Mouse (Mus musculus) ES-E14 (cell line): ENCODE measurements around the gene Tulp1.

ENCODE experiments used
- CHD2 ChIP-seq: IDR thresholded peaks from 2 replicates; pipeline ENCODE4 v1.6.1; 2014; ENCODE audit warnings: mild to moderate bottlenecking, low read depth, low read length, inconsistent platforms
- HCFC1 ChIP-seq: IDR thresholded peaks from 2 replicates; pipeline ENCODE4 v1.6.1; 2012; ENCODE audit warnings: low read length, inconsistent platforms, borderline replicate concordance; ENCODE audit not compliant: insufficient read depth
- ZC3H11A ChIP-seq: IDR thresholded peaks from 2 replicates; pipeline ENCODE4 v1.6.1; 2012; ENCODE audit warnings: low read depth, mild to moderate bottlenecking, inconsistent platforms, low read length, borderline replicate concordance

GRCm38 (mm10) chr17:28325751-28326150 lies 39.3 kb downstream of the Tulp1 start:
- TF ChIP-seq CHD2, result no peak
- TF ChIP-seq ZC3H11A, result no peak
- no peak for TF ChIP-seq HCFC1
